Mouse (Mus musculus) B cell, adult 2 months (primary cell): ENCODE data around the gene Ninj1.

Experiments
- DNase-seq, 2 experiments: peaks; one replicate each; pipeline ENCODE4 v3.0.0; 2022

Ninj1 gene

GRCm38 (mm10) chr13:49198734-49199133 is 11.4 kb downstream of the Ninj1 start:
- DNase-seq, result no peak

- no peak for DNase-seq
These were observed 12.6 kb downstream of the Ninj1 start for GRCm38 (mm10) chr13:49199891-49200290.

- DNase-seq, result peak in 1 of 2 experiments; percentile 30
These were observed 13.4 kb downstream of the Ninj1 start for GRCm38 (mm10) chr13:49200688-49201087.

- no peak for DNase-seq
These were observed 15.3 kb downstream of the Ninj1 start for GRCm38 (mm10) chr13:49202556-49202955.

- peak; percentile 93 to 94 for DNase-seq
These were observed 18.2 kb downstream of the Ninj1 start for GRCm38 (mm10) chr13:49205381-49205998.

GRCm38 (mm10) chr13:49206341-49206740 is 19.1 kb downstream of the Ninj1 start:
- DNase-seq, result no peak

- DNase-seq, result no peak
These were observed 22.0 kb downstream of the Ninj1 start for GRCm38 (mm10) chr13:49209306-49209705.

- DNase-seq, result no peak
These were observed 25.6 kb downstream of the Ninj1 start for GRCm38 (mm10) chr13:49212711-49213500.

- peak; percentile 44 to 48 for DNase-seq
These were observed 26.2 kb downstream of the Ninj1 start for GRCm38 (mm10) chr13:49213531-49213932.

- peak; percentile 32 to 36 for DNase-seq
These were observed 27.2 kb downstream of the Ninj1 start for GRCm38 (mm10) chr13:49214454-49214853.

GRCm38 (mm10) chr13:49215128-49215503 is 27.8 kb downstream of the Ninj1 start:
- peak in 1 of 2 experiments; percentile 26 for DNase-seq

GRCm38 (mm10) chr13:49215504-49216219 is 28.4 kb downstream of the Ninj1 start, which contains the start of gene Card19:
TSS of gene Card19 (minus strand) at chr13:49216037.
- peak; percentile 99 for DNase-seq

- DNase-seq, result no peak
These were observed 28.9 kb downstream of the Ninj1 start for GRCm38 (mm10) chr13:49216220-49216552.

- DNase-seq, result no peak
These were observed 29.7 kb downstream of the Ninj1 start for GRCm38 (mm10) chr13:49216808-49217561.

GRCm38 (mm10) chr13:49218651-49219050 is 31.4 kb downstream of the Ninj1 start:
- no peak for DNase-seq

GRCm38 (mm10) chr13:49219367-49219766 is 32.1 kb downstream of the Ninj1 start:
- no peak for DNase-seq

GRCm38 (mm10) chr13:49220912-49221311 is 33.6 kb downstream of the Ninj1 start:
- DNase-seq, result no peak

GRCm38 (mm10) chr13:49224314-49224713 is 37.0 kb downstream of the Ninj1 start:
- DNase-seq, result no peak

- DNase-seq, result peak; percentile 49 to 50
These were observed 37.4 kb downstream of the Ninj1 start for GRCm38 (mm10) chr13:49224729-49225128.

GRCm38 (mm10) chr13:49225159-49225558 is 37.9 kb downstream of the Ninj1 start:
- DNase-seq, result no peak

- no peak for DNase-seq
These were observed 38.3 kb downstream of the Ninj1 start for GRCm38 (mm10) chr13:49225633-49226032.

- DNase-seq, result no peak
These were observed 46.7 kb downstream of the Ninj1 start for GRCm38 (mm10) chr13:49233792-49234572.
